Mouse (Mus musculus) ovary, adult 2 months (tissue): ENCODE data around the gene Cdiptos. TPM values are rescaled to one million over a fixed set of nuclear protein-coding genes. Genes with fewer than 3 reads are reported as not detected.

ENCODE experiments used
- polyA plus RNA-seq: library from polyadenylated mRNA; depleted of rRNA; stranded (reverse); fragments of >200 nt; gene quantifications from 2 replicates; pipeline ENCODE4 v1.2.3, GENCODE M21; 2012; rRNA removed

The Cdiptos gene
- polyA plus RNA-seq, result 2.1 and 2.2 TPM in 2 replicates

GRCm38 (mm10) chr7:126975950-126976866 is at the start of gene Cdiptos:
Gene Cdiptos, minus strand, starts transcription at chr7:126976098.

GRCm38 (mm10) chr7:127020901-127021562 is 45.1 kb upstream of the Cdiptos start, which contains the start of the genes Gm42742 and Prrt2:
Gene Gm42742, minus strand, starts transcription at chr7:127021097.
Gene Prrt2, minus strand, starts transcription at chr7:127021211.

DNA sequence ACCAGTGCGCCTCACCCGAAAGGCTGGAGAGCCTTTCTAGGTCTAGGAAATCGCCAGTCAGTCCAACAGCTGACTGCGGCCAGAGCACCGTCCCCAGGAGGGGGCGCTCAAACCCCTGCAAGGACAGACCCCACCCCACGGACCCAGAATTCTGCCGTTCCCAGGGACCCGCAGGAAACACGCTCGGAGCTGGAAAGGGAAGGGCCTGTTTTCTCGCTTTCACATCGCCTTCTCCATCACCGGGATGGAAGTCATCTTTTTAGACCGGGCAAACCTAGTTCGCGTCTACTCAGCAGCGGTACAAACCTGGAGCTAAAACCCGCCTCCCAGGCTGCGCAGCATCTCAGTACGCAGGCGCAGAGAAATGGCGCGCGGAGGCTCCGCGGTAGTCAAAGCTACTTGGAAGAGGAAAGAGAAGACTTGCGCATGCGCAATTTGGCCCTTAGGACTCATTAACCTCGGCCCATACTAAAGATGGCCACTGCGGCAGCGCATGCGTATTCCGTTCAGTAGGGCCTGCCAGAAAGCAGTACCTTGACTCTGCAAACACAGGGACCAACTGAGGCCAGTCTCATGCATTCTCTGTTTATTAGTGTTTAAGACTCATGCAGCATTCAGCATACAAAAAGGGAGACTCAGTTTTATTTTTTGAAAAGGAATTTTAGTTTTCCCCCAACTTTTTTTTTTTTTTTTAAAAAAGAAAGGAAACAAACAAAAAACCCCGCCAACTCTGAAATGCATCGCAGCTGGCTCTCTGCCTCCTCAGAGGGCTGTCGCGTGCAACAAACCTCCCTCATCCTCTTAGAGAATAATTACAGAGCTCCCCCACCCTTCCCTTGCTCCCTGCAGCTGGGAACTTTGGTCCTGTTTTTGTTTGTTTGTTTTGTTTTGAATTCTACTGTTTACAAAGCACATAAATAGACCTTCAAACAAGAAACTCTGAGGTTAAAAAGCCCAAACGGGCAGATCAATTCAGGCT is 41.4 kb upstream of the Cdiptos start, which contains the start of gene Pagr1a:
Gene Pagr1a, minus strand, starts transcription at position 382 of the 979 bp plus-strand sequence.

DNA sequence TGATC is 40.4 kb upstream of the Cdiptos start, which contains the start of gene Pagr1b:
Gene Pagr1b, minus strand, starts transcription at position 4 of the 5 bp plus-strand sequence.

GRCm38 (mm10) chr7:127014320-127014719 is 38.4 kb upstream of the Cdiptos start, which contains the start of gene Mvp:
Gene Mvp, minus strand, starts transcription at chr7:127014621.

DNA sequence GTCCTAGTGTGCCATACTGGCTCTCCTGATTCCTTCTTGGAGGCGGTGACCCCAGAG is 177 bp downstream of the Cdiptos start, which contains the start of gene Cdipt:
Gene Cdipt, plus strand, starts transcription at position 22 of the 57 bp plus-strand sequence.

GRCm38 (mm10) chr7:126949793-126950646 is 25.9 kb downstream of the Cdiptos start, which contains the start of gene Sez6l2:
Gene Sez6l2, plus strand, starts transcription at chr7:126950563.

GRCm38 (mm10) chr7:126949403-126949792 is 26.5 kb downstream of the Cdiptos start, which contains the start of gene Asphd1:
Gene Asphd1, minus strand, starts transcription at chr7:126949582.

GRCm38 (mm10) chr7:126928384-126929037 is 47.4 kb downstream of the Cdiptos start, which contains the start of gene Kctd13:
Gene Kctd13, plus strand, starts transcription at chr7:126928879.

DNA sequence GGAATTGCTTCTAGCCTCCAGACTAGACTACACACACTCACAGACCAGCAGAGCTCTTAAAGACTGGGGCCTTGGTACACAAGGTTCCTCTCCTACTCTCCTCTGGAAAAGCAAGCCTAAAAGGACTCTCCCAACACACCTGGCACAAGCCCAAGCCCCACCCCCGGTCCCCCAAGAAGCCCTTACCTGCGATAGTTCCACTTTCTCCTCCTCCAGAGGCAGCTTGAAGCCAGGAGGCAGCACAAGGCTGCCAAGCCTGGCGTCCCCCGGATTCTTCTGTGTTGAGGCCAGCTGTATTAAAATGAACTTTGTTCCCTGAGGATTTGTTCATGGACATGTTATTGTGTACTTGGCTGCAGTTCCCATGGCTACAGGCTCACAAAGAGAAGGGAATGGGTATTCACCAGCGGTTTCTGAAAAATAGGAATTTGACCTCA is 53.3 kb downstream of the Cdiptos start, which contains the start of gene Tmem219:
Gene Tmem219, minus strand, starts transcription at position 294 of the 437 bp plus-strand sequence.

Other genes starting within 250 kb of the Cdiptos start
- gene Mapk3, start 216.5 kb downstream of the Cdiptos start, polyA plus RNA-seq, result 270 and 291 TPM in 2 replicates
- gene Gdpd3, start 209.8 kb downstream of the Cdiptos start, polyA plus RNA-seq, result 16.7 and 25.4 TPM in 2 replicates
- gene Ypel3, start 199.1 kb downstream of the Cdiptos start, polyA plus RNA-seq, result 456 and 506 TPM in 2 replicates
- gene Tbx6, start 194.6 kb downstream of the Cdiptos start, polyA plus RNA-seq, result 3.5 and 5.3 TPM in 2 replicates
- 245 and 279 TPM in 2 replicates for gene Ppp4c, start 183.6 kb downstream of the Cdiptos start, polyA plus RNA-seq
- 8.3 and 9.0 TPM in 2 replicates for gene Fam57b, start 178.4 kb downstream of the Cdiptos start, polyA plus RNA-seq
- not detected in 2 replicates for gene 4930451I11Rik, start 144.5 kb downstream of the Cdiptos start, polyA plus RNA-seq
- 0.12 and 0.45 TPM in 2 replicates for gene Doc2a, start 128.7 kb downstream of the Cdiptos start, polyA plus RNA-seq
- 11.2 and 13.2 TPM in 2 replicates for gene Hirip3, start 114.1 kb downstream of the Cdiptos start, polyA plus RNA-seq
- gene Ino80e, start 113.7 kb downstream of the Cdiptos start, polyA plus RNA-seq, result 82.1 and 86.8 TPM in 2 replicates
- 167 and 168 TPM in 2 replicates for gene Taok2, start 91.4 kb downstream of the Cdiptos start, polyA plus RNA-seq
- gene Tmem219, start 53.2 kb downstream of the Cdiptos start, polyA plus RNA-seq, result 86.4 and 116 TPM in 2 replicates
- 44.3 and 45.2 TPM in 2 replicates for gene Kctd13, start 47.2 kb downstream of the Cdiptos start, polyA plus RNA-seq
- 0.18 and 0.73 TPM in 2 replicates for gene Asphd1, start 26.5 kb downstream of the Cdiptos start, polyA plus RNA-seq
- gene Sez6l2, start 25.5 kb downstream of the Cdiptos start, polyA plus RNA-seq, result 12.3 and 14.6 TPM in 2 replicates
- gene Cdipt, start 184 bp downstream of the Cdiptos start, polyA plus RNA-seq, result 307 and 318 TPM in 2 replicates
- 82.1 and 99.8 TPM in 2 replicates for gene Mvp, start 38.5 kb upstream of the Cdiptos start, polyA plus RNA-seq
- gene Pagr1b, start 40.4 kb upstream of the Cdiptos start, polyA plus RNA-seq, result 2.2 and 4.7 TPM in 2 replicates
- 1.3 and 3.5 TPM in 2 replicates for gene Pagr1a, start 41.3 kb upstream of the Cdiptos start, polyA plus RNA-seq
- gene Gm42742, start 45.0 kb upstream of the Cdiptos start, polyA plus RNA-seq, result 60.7 and 61.9 TPM in 2 replicates
- gene Prrt2, start 45.1 kb upstream of the Cdiptos start, polyA plus RNA-seq, result 20.6 and 34.9 TPM in 2 replicates
- 393 and 433 TPM in 2 replicates for gene Maz, start 50.9 kb upstream of the Cdiptos start, polyA plus RNA-seq
- 6.5 and 11.3 TPM in 2 replicates for gene Kif22, start 66.4 kb upstream of the Cdiptos start, polyA plus RNA-seq
- 4.6 and 8.5 TPM in 2 replicates for gene Zg16, start 111.2 kb upstream of the Cdiptos start, polyA plus RNA-seq
- 31.3 and 37.2 TPM in 2 replicates for gene AI467606, start 115.3 kb upstream of the Cdiptos start, polyA plus RNA-seq
- 2.5 and 3.0 TPM in 2 replicates for gene Qprt, start 146.1 kb upstream of the Cdiptos start, polyA plus RNA-seq
- 2.0 and 2.2 TPM in 2 replicates for gene Spn, start 161.7 kb upstream of the Cdiptos start, polyA plus RNA-seq
- 22.5 and 27.3 TPM in 2 replicates for gene Cd2bp2, start 220.0 kb upstream of the Cdiptos start, polyA plus RNA-seq
- 37.8 and 46.0 TPM in 2 replicates for gene Tbc1d10b, start 232.4 kb upstream of the Cdiptos start, polyA plus RNA-seq
- gene Mylpf, start 232.8 kb upstream of the Cdiptos start, polyA plus RNA-seq, result 0.89 and 1.2 TPM in 2 replicates